Mouse (Mus musculus) forebrain, embryonic 15.5 days (tissue): ENCODE results near the gene Tmem266. TPM values are rescaled to one million over a fixed set of nuclear protein-coding genes. Genes with fewer than 3 reads are reported as not detected.

ENCODE experiments used
- ATAC-seq: fragments of 200-750 bp; cut with Nextera tagmentation; replicated peaks from 2 replicates; pipeline ENCODE4 v1.8.0; 2017; ENCODE audit warnings: mild to moderate bottlenecking, moderate TSS enrichment, moderate library complexity
- H3K27ac ChIP-seq: fragments of 300-500 bp; sonication (generic); replicated peaks from 2 replicates; pipeline ENCODE4 v1.5.1; 2015; ENCODE audit warnings: mild to moderate bottlenecking, inconsistent platforms
- H3K27me3 ChIP-seq: fragments of 300-500 bp; sonication (generic); 2 replicates; pipeline ENCODE4 v1.6.1; 2015; ENCODE audit warnings: inconsistent platforms
- H3K36me3 ChIP-seq: fragments of 300-500 bp; sonication (generic); 2 replicates; pipeline ENCODE4 v1.6.1; 2015; ENCODE audit warnings: mild to moderate bottlenecking, inconsistent platforms
- H3K4me1 ChIP-seq: fragments of 300-500 bp; sonication (generic); 2 replicates; pipeline ENCODE4 v1.6.1; 2015; ENCODE audit warnings: inconsistent platforms
- H3K4me2 ChIP-seq: fragments of 300-500 bp; sonication (generic); replicated peaks from 2 replicates; pipeline ENCODE4 v1.6.1; 2015; ENCODE audit warnings: mild to moderate bottlenecking, inconsistent platforms
- H3K4me3 ChIP-seq: fragments of 300-500 bp; sonication (generic); 2 replicates; pipeline ENCODE4 v1.5.1; 2015; ENCODE audit warnings: mild to moderate bottlenecking, inconsistent platforms
- H3K9ac ChIP-seq: fragments of 300-500 bp; sonication (generic); replicated peaks from 2 replicates; pipeline ENCODE4 v1.6.1; 2015; ENCODE audit warnings: mild to moderate bottlenecking, inconsistent platforms
- H3K9me3 ChIP-seq: fragments of 300-500 bp; sonication (generic); 2 replicates; pipeline ENCODE4 v1.6.1; 2016; ENCODE audit warnings: inconsistent platforms
- WGBS: fragments of 180-500 bp; shearing (Covaris S2); methylation state at CpG from one replicate; pipeline ENCODE4 v1.1.7; 2015; ENCODE audit warnings: mixed read lengths; 5-methylcytosine and 5-hydroxymethylcytosine counted together
- polyA plus RNA-seq: library from polyadenylated mRNA; unstranded; fragments of >200 nt; fragmentation: Nextera tagmentation; extraction: Ambion mirVana; gene quantifications from 2 replicates; pipeline ENCODE4 v1.2.1, GENCODE M21; 2015

Tmem266 gene
- polyA plus RNA-seq, 1 experiment from 2014 or later, result 1.4 TPM

GRCm38 (mm10) chr9:55344165-55344564, 17.5 kb downstream of the Tmem266 start:
- H3K4me3 ChIP-seq, result no peak overlapping the region
- no peak for ATAC-seq
- no peaks in the 10 kb centered on the region for H3K9me3 ChIP-seq
- no peaks in the 10 kb centered on the region for H3K36me3 ChIP-seq
- 77% methylated on average over 7 of the region's 7 CpGs for WGBS
- H3K27ac ChIP-seq, result no peak overlapping the region
- H3K4me1 ChIP-seq, result no peaks in the 10 kb centered on the region
- H3K9ac ChIP-seq, result no peak overlapping the region
- no peaks in the 10 kb centered on the region for H3K27me3 ChIP-seq
- no peak overlapping the region for H3K4me2 ChIP-seq

GRCm38 (mm10) chr9:55345332-55345731, 18.6 kb downstream of the Tmem266 start:
- no peak overlapping the region for H3K4me3 ChIP-seq
- no peak overlapping the region for H3K9ac ChIP-seq
- WGBS, result 90% methylated on average over 7 of the region's 7 CpGs
- no peaks in the 10 kb centered on the region for H3K27me3 ChIP-seq
- no peaks in the 10 kb centered on the region for H3K36me3 ChIP-seq
- H3K4me1 ChIP-seq, result no peaks in the 10 kb centered on the region
- ATAC-seq, result no peak
- no peaks in the 10 kb centered on the region for H3K9me3 ChIP-seq
- no peak overlapping the region for H3K27ac ChIP-seq
- no peak overlapping the region for H3K4me2 ChIP-seq

- no peak overlapping the region for H3K4me2 ChIP-seq
- H3K27me3 ChIP-seq, result no peaks in the 10 kb centered on the region
- WGBS, result 75% methylated on average over 3 of the region's 3 CpGs
- no peaks in the 10 kb centered on the region for H3K4me1 ChIP-seq
- no peaks in the 10 kb centered on the region for H3K36me3 ChIP-seq
- no peak overlapping the region for H3K27ac ChIP-seq
- no peak for ATAC-seq
- H3K9me3 ChIP-seq, result no peaks in the 10 kb centered on the region
- H3K4me3 ChIP-seq, result no peak overlapping the region
- H3K9ac ChIP-seq, result no peak overlapping the region
Observed at GRCm38 (mm10) chr9:55348664-55349063, 22.0 kb downstream of the Tmem266 start.

GRCm38 (mm10) chr9:55354686-55355085, 28.0 kb downstream of the Tmem266 start:
- no peak for ATAC-seq
- no peaks in the 10 kb centered on the region for H3K36me3 ChIP-seq
- no peak overlapping the region for H3K4me2 ChIP-seq
- H3K4me1 ChIP-seq, result no peaks in the 10 kb centered on the region
- H3K9me3 ChIP-seq, result no peaks in the 10 kb centered on the region
- H3K9ac ChIP-seq, result no peak overlapping the region
- H3K4me3 ChIP-seq, result no peak overlapping the region
- WGBS, result 79% methylated on average over 3 of the region's 3 CpGs
- H3K27me3 ChIP-seq, result no peaks in the 10 kb centered on the region
- H3K27ac ChIP-seq, result no peak overlapping the region

- Histone ChIP-seq H3K27me3 (no peaks in the 10 kb centered on the region), H3K9me3 (no peaks in the 10 kb centered on the region), H3K4me2 (no peak overlapping the region), H3K36me3 (no peaks in the 10 kb centered on the region), H3K4me1 (no peaks in the 10 kb centered on the region), H3K4me3 (no peak overlapping the region), H3K27ac (no peak overlapping the region), H3K9ac (no peak overlapping the region)
- no peak for ATAC-seq
- WGBS, result 37% methylated on average over 8 of the region's 8 CpGs
Observed at GRCm38 (mm10) chr9:55355270-55355834, 28.6 kb downstream of the Tmem266 start.

GRCm38 (mm10) chr9:55357164-55357563, 30.5 kb downstream of the Tmem266 start:
- H3K4me3 ChIP-seq, result no peak overlapping the region
- no peak overlapping the region for H3K27ac ChIP-seq
- ATAC-seq, result no peak
- H3K4me1 ChIP-seq, result no peaks in the 10 kb centered on the region
- H3K27me3 ChIP-seq, result no peaks in the 10 kb centered on the region
- H3K36me3 ChIP-seq, result no peaks in the 10 kb centered on the region
- 73% methylated on average over 1 of the region's 1 CpGs for WGBS
- H3K9ac ChIP-seq, result no peak overlapping the region
- H3K9me3 ChIP-seq, result no peaks in the 10 kb centered on the region
- no peak overlapping the region for H3K4me2 ChIP-seq

- no peak overlapping the region for H3K9ac ChIP-seq
- no peaks in the 10 kb centered on the region for H3K4me1 ChIP-seq
- 73% methylated on average over 3 of the region's 3 CpGs for WGBS
- no peaks in the 10 kb centered on the region for H3K36me3 ChIP-seq
- H3K27ac ChIP-seq, result no peak overlapping the region
- no peaks in the 10 kb centered on the region for H3K9me3 ChIP-seq
- no peak for ATAC-seq
- H3K4me2 ChIP-seq, result no peak overlapping the region
- H3K4me3 ChIP-seq, result no peak overlapping the region
- no peaks in the 10 kb centered on the region for H3K27me3 ChIP-seq
Observed at GRCm38 (mm10) chr9:55360372-55360771, 33.7 kb downstream of the Tmem266 start.

GRCm38 (mm10) chr9:55360861-55361260, 34.1 kb downstream of the Tmem266 start:
- ATAC-seq, result no peak
- Histone ChIP-seq H3K9me3 (no peaks in the 10 kb centered on the region), H3K27ac (no peak overlapping the region), H3K36me3 (no peaks in the 10 kb centered on the region), H3K4me3 (no peak overlapping the region), H3K9ac (no peak overlapping the region), H3K4me2 (no peak overlapping the region), H3K27me3 (no peaks in the 10 kb centered on the region), H3K4me1 (no peaks in the 10 kb centered on the region)
- 67% methylated on average over 7 of the region's 7 CpGs for WGBS

- H3K9me3 ChIP-seq, result no peaks in the 10 kb centered on the region
- H3K27ac ChIP-seq, result no peak overlapping the region
- WGBS, result 83% methylated on average over 5 of the region's 5 CpGs
- H3K27me3 ChIP-seq, result no peaks in the 10 kb centered on the region
- no peaks in the 10 kb centered on the region for H3K4me1 ChIP-seq
- H3K9ac ChIP-seq, result no peak overlapping the region
- ATAC-seq, result no peak
- no peak overlapping the region for H3K4me2 ChIP-seq
- H3K4me3 ChIP-seq, result no peak overlapping the region
- H3K36me3 ChIP-seq, result no peaks in the 10 kb centered on the region
Observed at GRCm38 (mm10) chr9:55361969-55362368, 35.3 kb downstream of the Tmem266 start.

- H3K27me3 ChIP-seq, result no peaks in the 10 kb centered on the region
- H3K4me3 ChIP-seq, result no peak overlapping the region
Observed at GRCm38 (mm10) chr9:55363707-55364106, 37.0 kb downstream of the Tmem266 start.

GRCm38 (mm10) chr9:55368011-55368410, 41.3 kb downstream of the Tmem266 start:
- Histone ChIP-seq H3K4me1 (no peaks in the 10 kb centered on the region), H3K36me3 (no peaks in the 10 kb centered on the region), H3K27me3 (no peaks in the 10 kb centered on the region), H3K9me3 (no peaks in the 10 kb centered on the region), H3K27ac (no peak overlapping the region), H3K4me2 (no peak overlapping the region), H3K9ac (no peak overlapping the region), H3K4me3 (no peak overlapping the region)
- no peak for ATAC-seq
- 70% methylated on average over 3 of the region's 3 CpGs for WGBS

More at GRCm38 (mm10) chr9:55363707-55364106, 37.0 kb downstream of the Tmem266 start:
- Histone ChIP-seq H3K9ac (no peak overlapping the region), H3K4me2 (no peak overlapping the region), H3K36me3 (no peaks in the 10 kb centered on the region), H3K4me1 (no peaks in the 10 kb centered on the region), H3K27ac (no peak overlapping the region), H3K9me3 (no peaks in the 10 kb centered on the region)
- no peak for ATAC-seq

- Histone ChIP-seq H3K4me1 (no peaks in the 10 kb centered on the region), H3K4me2 (no peak overlapping the region), H3K36me3 (no peaks in the 10 kb centered on the region), H3K9ac (no peak overlapping the region), H3K27ac (no peak overlapping the region), H3K4me3 (no peak overlapping the region), H3K27me3 (no peaks in the 10 kb centered on the region), H3K9me3 (no peaks in the 10 kb centered on the region)
- 76% methylated on average over 7 of the region's 7 CpGs for WGBS
- ATAC-seq, result no peak
Observed at GRCm38 (mm10) chr9:55371908-55372307, 45.2 kb downstream of the Tmem266 start.

- Histone ChIP-seq H3K27me3 (no peaks in the 10 kb centered on the region), H3K4me1 (no peaks in the 10 kb centered on the region), H3K4me3 (no peak overlapping the region), H3K9ac (no peak overlapping the region), H3K36me3 (no peaks in the 10 kb centered on the region), H3K27ac (no peak overlapping the region), H3K4me2 (no peak overlapping the region), H3K9me3 (no peaks in the 10 kb centered on the region)
- no peak for ATAC-seq
- 90% methylated on average over 10 of the region's 10 CpGs for WGBS
Observed at GRCm38 (mm10) chr9:55377603-55378250, 51.0 kb downstream of the Tmem266 start.
